Mouse (Mus musculus) E14TG2a.4 (cell line): ENCODE results near the gene Sema3g.

Source experiments
- H3K27me3 ChIP-seq: 2 replicates; pipeline ENCODE4 v1.6.1; 2014; ENCODE audit warnings: low read length, control low read depth; ENCODE audit not compliant: insufficient read depth
- H3K36me3 ChIP-seq: 2 replicates; pipeline ENCODE4 v1.6.1; 2014; ENCODE audit warnings: low read length, control low read depth; ENCODE audit not compliant: insufficient read depth
- H3K4me1 ChIP-seq: replicated peaks from 2 replicates; pipeline ENCODE4 v1.6.1; 2014; ENCODE audit warnings: low read depth, low read length, control low read depth
- H3K4me3 ChIP-seq: replicated peaks from 2 replicates; pipeline ENCODE4 v1.5.1; 2014; ENCODE audit warnings: mild to moderate bottlenecking, low read length
- H3K9me3 ChIP-seq: 2 replicates; pipeline ENCODE4 v1.6.1; 2014; ENCODE audit warnings: low read length, control low read depth
- CTCF ChIP-seq: conservative IDR thresholded peaks from 2 replicates; pipeline ENCODE4 v1.5.1; 2014; ENCODE audit warnings: low read length
- NANOG ChIP-seq: IDR thresholded peaks from 2 replicates; pipeline ENCODE4 v1.6.1; 2014; ENCODE audit warnings: borderline replicate concordance, low read length, mixed read lengths
- POU5F1 ChIP-seq: IDR thresholded peaks from 2 replicates; pipeline ENCODE4 v1.6.1; 2014; ENCODE audit warnings: low read length, borderline replicate concordance

The Sema3g gene

DNA sequence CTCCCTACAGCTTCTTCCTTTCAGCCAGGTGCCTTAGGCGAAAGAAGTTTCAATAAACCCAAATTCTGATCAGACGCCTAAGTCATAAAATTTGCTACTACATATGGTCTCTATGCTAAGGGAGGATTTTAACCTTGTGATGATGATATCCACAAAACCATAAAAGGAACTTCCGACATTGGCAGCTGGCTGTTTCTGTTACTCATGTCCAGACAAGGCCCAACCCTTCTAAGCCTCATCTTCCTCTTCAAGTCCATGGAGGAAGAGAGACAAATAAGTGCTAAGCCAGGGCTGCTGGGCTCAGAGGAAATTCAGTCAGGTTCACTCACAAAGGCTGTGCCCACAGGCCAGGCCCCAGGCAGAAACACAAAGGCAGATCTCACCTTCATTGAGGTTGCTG, 28.3 kb upstream of the Sema3g start:
- no peak for TF ChIP-seq CTCF
- TF ChIP-seq NANOG, result no peak
- no peak for TF ChIP-seq POU5F1
- H3K4me1 ChIP-seq, result peaks cover 14% of the 10 kb centered on the region

DNA sequence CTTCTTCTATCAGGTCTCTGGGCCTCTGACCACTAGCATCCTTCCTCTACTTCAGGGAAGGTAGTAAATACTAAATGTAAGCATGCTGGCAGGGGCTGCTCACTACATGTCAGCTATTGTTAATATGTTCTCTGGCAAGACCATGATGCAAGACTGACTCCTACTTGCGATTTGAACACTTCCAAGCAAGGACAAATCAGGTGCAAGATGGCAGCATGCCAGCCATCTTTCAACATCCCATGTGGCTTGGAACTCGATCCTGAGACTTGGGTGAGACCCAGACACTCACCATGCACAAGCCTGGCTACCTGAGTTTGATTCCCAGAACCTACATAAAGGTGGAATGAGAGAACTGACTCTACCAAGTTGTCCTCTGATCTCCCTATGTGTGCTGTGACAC, 25.7 kb upstream of the Sema3g start:
- Histone ChIP-seq H3K27me3 (no peaks in the 10 kb centered on the region), H3K4me3 (no peak overlapping the region), H3K4me1 (peaks cover 10% of the 10 kb centered on the region), H3K36me3 (peaks cover 94% of the 10 kb centered on the region), H3K9me3 (no peaks in the 10 kb centered on the region)
- no peak for TF ChIP-seq NANOG
- TF ChIP-seq CTCF, result no peak
- TF ChIP-seq POU5F1, result no peak

More for the DNA sequence above, 28.3 kb upstream of the Sema3g start:
- Histone ChIP-seq H3K4me3 (no peak overlapping the region), H3K9me3 (no peaks in the 10 kb centered on the region), H3K27me3 (no peaks in the 10 kb centered on the region), H3K36me3 (peaks cover 100% of the 10 kb centered on the region)

DNA sequence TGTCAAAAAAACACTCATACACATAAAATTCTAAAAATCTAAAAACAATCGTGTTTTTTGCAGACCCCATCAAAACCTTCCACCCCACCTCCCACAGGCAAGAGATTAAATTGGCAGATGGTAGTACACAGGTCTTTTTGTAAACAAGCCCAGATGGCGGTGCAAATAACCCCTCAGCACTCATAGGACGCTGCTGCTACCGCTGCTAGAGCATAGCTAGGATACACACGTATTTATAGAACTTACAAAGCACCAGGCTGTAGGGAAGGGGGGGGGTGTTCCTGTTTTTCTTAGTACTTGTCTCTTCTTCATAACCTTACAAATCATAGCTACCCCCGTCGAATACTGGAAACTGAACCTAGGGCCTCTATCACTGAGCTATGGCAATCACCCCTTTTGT, 23.9 kb upstream of the Sema3g start:
- Histone ChIP-seq H3K9me3 (no peaks in the 10 kb centered on the region), H3K36me3 (peaks cover 94% of the 10 kb centered on the region), H3K4me1 (peaks cover 21% of the 10 kb centered on the region), H3K4me3 (no peak overlapping the region), H3K27me3 (no peaks in the 10 kb centered on the region)
- TF ChIP-seq POU5F1 (no peak), CTCF (no peak), NANOG (no peak)

DNA sequence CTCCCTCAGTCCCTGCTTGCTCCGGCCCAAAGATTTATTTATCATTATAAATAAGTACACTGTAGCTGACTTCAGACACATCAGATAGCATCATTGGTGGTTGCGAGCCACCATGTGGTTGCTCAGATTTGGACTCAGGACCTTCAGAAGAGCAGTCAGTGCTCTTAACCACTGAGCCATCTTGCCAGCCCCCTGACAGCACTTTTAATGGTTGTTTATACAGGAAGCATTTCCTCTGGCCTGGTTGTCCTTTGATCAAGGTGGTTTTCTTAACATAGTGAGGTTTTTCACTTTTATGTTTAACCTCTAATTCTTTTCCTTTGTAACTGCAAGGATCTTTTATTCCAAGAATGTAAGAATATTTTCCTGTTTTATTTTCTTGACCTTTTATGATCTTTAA, 23.2 kb upstream of the Sema3g start:
- Histone ChIP-seq H3K9me3 (no peaks in the 10 kb centered on the region), H3K36me3 (peaks cover 94% of the 10 kb centered on the region), H3K4me1 (peaks cover 21% of the 10 kb centered on the region), H3K4me3 (no peak overlapping the region), H3K27me3 (no peaks in the 10 kb centered on the region)
- no peak for TF ChIP-seq CTCF
- no peak for TF ChIP-seq NANOG
- no peak for TF ChIP-seq POU5F1

DNA sequence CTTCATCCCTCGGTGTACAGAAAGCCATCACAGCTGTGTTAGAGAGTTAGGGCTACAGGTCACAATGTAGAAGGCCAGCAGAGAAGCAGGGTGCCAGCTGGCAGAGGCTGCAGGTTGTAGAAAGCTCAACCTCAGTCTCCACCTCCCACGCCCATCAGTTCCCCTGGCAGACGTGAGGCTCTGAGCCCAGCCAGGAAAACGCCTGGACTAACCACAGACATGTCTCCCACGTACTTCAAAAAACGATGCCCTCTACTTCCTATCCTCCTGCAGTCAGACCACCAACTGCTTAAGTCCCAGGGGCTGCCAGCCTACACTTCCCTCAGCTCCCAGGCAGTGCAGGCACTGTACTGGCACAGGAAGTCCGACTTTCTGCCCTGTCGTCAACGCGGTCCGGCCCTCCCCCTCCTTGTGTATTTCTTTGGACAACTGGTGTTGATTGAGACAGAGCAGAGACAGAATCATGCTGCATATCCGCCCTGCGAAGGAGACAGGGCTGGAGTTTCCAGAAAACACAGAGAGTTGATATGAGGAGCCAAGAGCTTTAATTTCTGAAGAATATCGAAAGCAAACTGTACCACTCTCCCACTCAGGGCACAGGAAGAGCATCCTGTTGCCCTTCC, 22.7 kb upstream of the Sema3g start:
- H3K36me3 ChIP-seq, result peaks cover 94% of the 10 kb centered on the region
- H3K4me1 ChIP-seq, result peaks cover 21% of the 10 kb centered on the region
- no peaks in the 10 kb centered on the region for H3K27me3 ChIP-seq
- H3K4me3 ChIP-seq, result no peak overlapping the region
- no peak for TF ChIP-seq CTCF
- no peak for TF ChIP-seq NANOG
- no peak for TF ChIP-seq POU5F1
- H3K9me3 ChIP-seq, result no peaks in the 10 kb centered on the region

DNA sequence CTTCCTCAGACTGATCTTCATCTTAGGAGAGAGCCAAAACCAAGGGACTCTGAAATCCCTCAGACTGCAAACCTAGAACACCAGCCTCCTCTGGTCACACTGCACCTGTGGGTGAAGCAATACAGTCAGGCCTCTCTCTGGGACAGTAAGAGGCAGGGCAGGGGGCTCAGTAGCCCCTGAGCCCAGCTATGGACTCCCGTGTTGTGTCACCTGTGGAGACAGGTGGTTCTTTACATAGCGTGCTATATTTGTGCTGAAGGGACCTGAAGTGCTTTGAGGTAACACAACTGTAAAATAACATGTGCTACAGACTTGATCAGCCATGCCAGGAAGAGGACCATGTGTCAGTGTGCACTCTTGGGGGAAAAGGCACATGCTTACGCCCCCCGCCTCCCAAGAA, 22.1 kb upstream of the Sema3g start:
- no peaks in the 10 kb centered on the region for H3K27me3 ChIP-seq
- H3K36me3 ChIP-seq, result peaks cover 94% of the 10 kb centered on the region
- H3K4me1 ChIP-seq, result peaks cover 24% of the 10 kb centered on the region
- no peaks in the 10 kb centered on the region for H3K9me3 ChIP-seq
- no peak overlapping the region for H3K4me3 ChIP-seq
- no peak for TF ChIP-seq CTCF
- TF ChIP-seq POU5F1, result no peak
- TF ChIP-seq NANOG, result no peak

DNA sequence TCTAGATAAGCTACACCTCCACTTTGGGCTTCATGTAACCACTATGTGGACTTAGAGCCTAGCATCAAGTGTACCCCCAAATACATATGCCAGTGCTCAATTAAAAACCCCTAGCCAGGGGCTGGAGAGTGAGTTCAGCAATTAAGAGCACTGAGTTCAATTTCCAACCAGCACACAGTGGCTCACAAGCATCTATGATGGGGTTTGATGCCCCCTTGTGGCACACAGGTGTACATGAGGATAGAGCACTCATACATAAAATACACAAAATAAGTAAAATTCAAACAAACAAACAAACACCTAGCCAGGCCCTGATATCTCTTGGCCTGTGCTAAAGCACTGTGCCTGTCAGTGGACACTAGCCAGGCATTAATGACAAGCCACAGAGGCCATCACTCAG, 21.7 kb upstream of the Sema3g start:
- peaks cover 94% of the 10 kb centered on the region for H3K36me3 ChIP-seq
- H3K27me3 ChIP-seq, result no peaks in the 10 kb centered on the region
- no peaks in the 10 kb centered on the region for H3K9me3 ChIP-seq
- peaks cover 26% of the 10 kb centered on the region for H3K4me1 ChIP-seq
- H3K4me3 ChIP-seq, result no peak overlapping the region
- TF ChIP-seq NANOG (no peak), CTCF (peak; percentile 75)

DNA sequence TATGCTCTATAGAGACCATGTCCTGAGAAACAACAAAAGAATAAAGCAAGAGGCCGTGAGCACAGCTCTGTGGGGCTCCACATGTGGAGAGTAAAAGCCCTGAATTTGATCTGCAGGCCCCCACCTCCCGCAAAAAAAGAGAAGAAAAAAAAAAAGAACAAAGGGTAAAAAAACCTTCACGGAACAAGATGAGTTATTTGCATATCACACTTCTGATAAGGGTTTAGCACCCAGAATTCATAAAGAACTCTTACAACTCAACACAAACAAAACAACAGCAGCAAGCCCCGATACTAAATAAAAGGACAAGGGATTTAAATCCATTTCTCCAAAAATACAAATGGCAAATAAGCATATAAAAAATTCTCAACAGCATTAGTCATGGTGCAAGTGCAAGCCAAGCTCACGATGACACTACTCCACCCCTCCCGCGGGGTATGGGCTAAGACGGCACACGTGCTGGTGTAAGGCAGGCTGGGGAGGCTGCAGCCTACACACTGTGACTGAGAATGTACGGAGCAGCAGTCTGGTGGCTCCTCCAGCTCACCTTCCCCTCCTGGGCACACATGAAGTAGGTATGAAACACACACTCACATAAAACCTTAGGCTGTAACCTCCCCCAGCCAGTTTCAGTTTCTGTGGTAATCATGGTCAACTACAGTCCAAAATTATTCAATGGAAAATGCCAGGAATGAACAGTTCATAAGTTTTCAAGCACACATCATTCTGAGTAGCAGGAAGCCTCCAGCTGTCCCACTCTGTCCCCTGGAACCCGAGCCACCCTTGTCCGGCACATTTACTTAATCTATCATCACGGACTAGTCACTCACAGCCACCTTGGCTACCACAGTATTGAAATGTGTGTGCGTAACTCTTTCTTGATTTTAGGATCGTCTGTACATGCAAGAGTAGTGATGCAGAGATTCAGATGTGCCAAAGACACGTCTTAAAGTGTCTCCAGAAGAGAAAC, 19.8 kb upstream of the Sema3g start:
- Histone ChIP-seq H3K27me3 (no peaks in the 10 kb centered on the region), H3K36me3 (peaks cover 94% of the 10 kb centered on the region)

More for the DNA sequence above, 19.8 kb upstream of the Sema3g start:
- no peak for TF ChIP-seq NANOG
- TF ChIP-seq CTCF, result no peak
- TF ChIP-seq POU5F1, result no peak
- Histone ChIP-seq H3K4me3 (no peak overlapping the region), H3K4me1 (peaks cover 29% of the 10 kb centered on the region), H3K9me3 (no peaks in the 10 kb centered on the region)
